Mouse (Mus musculus) kidney, embryonic 14.5 days (tissue): ENCODE results near the gene Nat8f5. TPM values are rescaled to one million over a fixed set of nuclear protein-coding genes. Genes with fewer than 3 reads are reported as not detected.
"Not testable (repeated sequence)": the region's sequence is repeated elsewhere in the genome, so short reads cannot be mapped to it uniquely, and the experiment has no call there.

Experiments
- ATAC-seq: fragments of 200-750 bp; cut with Nextera tagmentation; 2 replicates; pipeline ENCODE4 v1.8.0; 2017; ENCODE audit warnings: moderate number of reproducible peaks, mild to moderate bottlenecking, moderate TSS enrichment, moderate library complexity; ENCODE audit not compliant: low FRiP score, low TSS enrichment
- H3K27ac ChIP-seq: fragments of 300-500 bp; sonication (generic); 2 replicates; pipeline ENCODE4 v1.5.1; 2014; ENCODE audit warnings: low read depth, mild to moderate bottlenecking, low read length, moderate library complexity, mixed read lengths
- H3K27me3 ChIP-seq: fragments of 300-500 bp; sonication (generic); 2 replicates; pipeline ENCODE4 v1.6.1; 2014; ENCODE audit warnings: mild to moderate bottlenecking, low read length; ENCODE audit not compliant: control insufficient read depth, insufficient read depth
- H3K36me3 ChIP-seq: fragments of 300-500 bp; sonication (generic); 2 replicates; pipeline ENCODE4 v1.6.1; 2014; ENCODE audit warnings: low read length, mixed read lengths; ENCODE audit not compliant: control insufficient read depth, insufficient read depth
- H3K4me1 ChIP-seq: fragments of 300-500 bp; sonication (generic); 2 replicates; pipeline ENCODE4 v1.6.1; 2014; ENCODE audit warnings: low read length, mixed read lengths; ENCODE audit not compliant: control insufficient read depth, insufficient read depth
- H3K4me2 ChIP-seq: fragments of 300-500 bp; sonication (generic); replicated peaks from 2 replicates; pipeline ENCODE4 v1.6.1; 2014; ENCODE audit warnings: low read depth, mild to moderate bottlenecking, low read length
- H3K4me3 ChIP-seq: fragments of 300-500 bp; sonication (generic); 2 replicates; pipeline ENCODE4 v1.5.1; 2014; ENCODE audit warnings: mild to moderate bottlenecking, low read length
- H3K9ac ChIP-seq: fragments of 300-500 bp; sonication (generic); 2 replicates; pipeline ENCODE4 v1.6.1; 2014; ENCODE audit warnings: low read depth, mild to moderate bottlenecking, low read length, moderate library complexity
- H3K9me3 ChIP-seq: fragments of 300-500 bp; sonication (generic); 2 replicates; pipeline ENCODE4 v1.6.1; 2016; ENCODE audit warnings: low read length; ENCODE audit not compliant: control insufficient read depth
- WGBS: fragments of 180-500 bp; shearing (Covaris S2); extraction: QIAGEN DNeasy Blood & Tissue Kit; methylation state at CpG from one replicate; pipeline ENCODE4 v1.1.7; 2014; 5-methylcytosine and 5-hydroxymethylcytosine counted together
- polyA plus RNA-seq: library from polyadenylated mRNA; unstranded; fragments of >200 nt; fragmentation: Nextera tagmentation; extraction: Ambion mirVana; gene quantifications from 2 replicates; pipeline ENCODE4 v1.2.1, GENCODE M21; 2014

Gene Nat8f5
- polyA plus RNA-seq: not detected in 2 replicates

DNA sequence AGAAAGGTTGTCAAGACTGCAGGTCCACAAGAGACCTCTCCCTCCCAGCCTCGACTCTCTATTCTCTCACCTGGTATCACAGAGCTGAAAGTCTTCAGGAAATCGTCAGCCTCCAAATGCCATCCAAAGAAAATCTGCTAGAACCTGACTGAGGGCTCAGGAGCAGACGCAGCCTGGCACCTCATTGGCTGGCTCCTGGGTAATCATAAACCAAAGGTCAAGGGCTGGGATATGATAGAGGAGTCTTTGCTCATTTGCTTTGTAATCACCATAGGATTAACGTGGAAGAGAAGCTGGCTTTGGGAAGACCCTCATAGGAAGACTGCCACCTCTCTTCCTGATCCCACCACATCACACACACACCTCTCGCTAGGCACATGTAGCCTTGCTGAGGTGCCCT is at the start of gene Nat8f5, which contains the start of gene Nat8f6:
Nat8f5 (minus strand) TSS at position 136 of the 400 bp plus-strand sequence.
Nat8f6 (minus strand) TSS at position 118 of the 400 bp plus-strand sequence.
- H3K27me3 ChIP-seq: no peaks in the 10 kb centered on the region
- no peak within 1 kb of the TSS for H3K9ac ChIP-seq
- 89% methylated on average over 5 of the region's 5 CpGs for WGBS
- H3K27ac ChIP-seq: no peak within 1 kb of the TSS
- H3K4me1 ChIP-seq: no peaks in the 10 kb centered on the region
- no peaks in the 10 kb centered on the region for H3K9me3 ChIP-seq
- ATAC-seq: no peak
- no peak within 1 kb of the TSS for H3K4me2 ChIP-seq
- no peak within 1 kb of the TSS for H3K4me3 ChIP-seq
- H3K36me3 ChIP-seq: no peaks in the 10 kb centered on the region

DNA sequence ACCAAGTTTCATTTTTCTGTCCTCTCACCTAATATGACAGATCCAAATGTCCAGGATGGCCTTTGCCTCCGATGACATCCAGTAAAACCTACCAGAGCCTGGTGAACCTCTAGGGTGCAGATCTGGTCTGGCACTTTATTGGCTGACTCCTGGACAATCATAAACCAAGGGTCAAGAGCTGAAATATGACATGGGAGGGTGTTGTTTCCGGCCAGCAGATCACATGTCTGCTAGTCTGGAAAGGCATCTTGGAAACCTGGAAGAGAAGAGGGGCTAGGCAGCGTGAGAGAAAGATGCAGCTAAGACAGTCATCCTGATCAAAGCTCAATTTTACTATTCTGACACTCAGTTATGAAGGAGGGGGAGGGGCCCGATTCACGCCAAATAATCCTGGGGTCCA is 48.2 kb upstream of the Nat8f5 start, which contains the start of gene Nat8f2:
Nat8f2 (minus strand) TSS at position 153 of the 400 bp plus-strand sequence.
- not testable (repeated sequence) for H3K4me3 ChIP-seq, H3K36me3 ChIP-seq, H3K9ac ChIP-seq, H3K4me2 ChIP-seq, H3K27me3 ChIP-seq, H3K9me3 ChIP-seq, ATAC-seq, H3K4me1 ChIP-seq, H3K27ac ChIP-seq
- WGBS: 58% methylated on average over 5 of the region's 5 CpGs

DNA sequence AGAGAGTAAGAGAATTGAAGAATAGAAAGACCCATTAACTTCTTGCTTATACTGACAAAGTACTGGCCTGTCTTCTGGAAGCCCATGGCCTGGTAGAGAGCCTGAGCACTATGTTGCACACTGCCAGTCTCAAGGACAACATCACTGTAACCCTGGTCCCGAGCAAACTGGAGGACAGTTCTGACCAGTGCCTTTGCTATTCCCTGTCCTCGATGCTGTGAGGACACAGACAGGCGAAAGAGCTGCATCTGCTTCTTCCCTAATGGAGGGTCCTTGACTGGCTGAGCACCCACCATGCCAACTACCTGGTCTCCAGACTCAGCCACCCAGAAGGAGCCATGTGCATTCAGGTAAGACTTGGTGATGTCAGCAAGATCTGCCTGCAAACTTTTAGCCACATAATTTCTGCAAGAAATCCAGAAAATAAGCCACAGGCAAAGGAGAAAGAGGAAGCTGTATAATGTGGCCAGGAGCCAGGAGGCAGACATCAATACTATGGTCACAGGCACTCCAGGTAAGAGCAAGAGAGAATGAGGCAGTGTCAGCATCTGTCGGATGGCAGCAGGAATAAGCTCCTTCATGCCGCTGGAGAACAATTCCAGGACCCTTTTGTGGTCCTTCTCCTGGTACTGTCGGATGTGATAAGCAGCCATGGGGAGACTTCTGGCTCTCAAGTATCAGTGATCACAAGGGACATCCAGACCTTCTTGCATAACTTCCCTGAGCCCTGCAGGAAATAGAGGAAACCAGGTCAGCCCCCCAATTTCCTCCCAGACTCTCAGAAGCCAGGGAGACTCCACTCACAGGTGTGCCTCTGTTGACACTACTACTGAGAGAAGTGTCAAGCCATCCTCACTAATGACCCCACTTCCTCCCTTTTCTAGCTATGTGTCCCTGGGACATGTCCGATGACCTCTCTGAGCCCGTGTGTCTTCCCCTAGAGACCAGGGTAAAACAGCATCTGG is 47.2 kb upstream of the Nat8f5 start:
- Histone ChIP-seq H3K27ac (no peak overlapping the region), H3K4me1 (no peaks in the 10 kb centered on the region), H3K4me2 (no peak overlapping the region), H3K9ac (no peak overlapping the region), H3K36me3 (no peaks in the 10 kb centered on the region), H3K4me3 (no peak overlapping the region), H3K27me3 (no peaks in the 10 kb centered on the region), H3K9me3 (no peaks in the 10 kb centered on the region)
- 59% methylated on average over 8 of the region's 8 CpGs for WGBS
- ATAC-seq: no peak; the same call in 1 of the 2 replicates

DNA sequence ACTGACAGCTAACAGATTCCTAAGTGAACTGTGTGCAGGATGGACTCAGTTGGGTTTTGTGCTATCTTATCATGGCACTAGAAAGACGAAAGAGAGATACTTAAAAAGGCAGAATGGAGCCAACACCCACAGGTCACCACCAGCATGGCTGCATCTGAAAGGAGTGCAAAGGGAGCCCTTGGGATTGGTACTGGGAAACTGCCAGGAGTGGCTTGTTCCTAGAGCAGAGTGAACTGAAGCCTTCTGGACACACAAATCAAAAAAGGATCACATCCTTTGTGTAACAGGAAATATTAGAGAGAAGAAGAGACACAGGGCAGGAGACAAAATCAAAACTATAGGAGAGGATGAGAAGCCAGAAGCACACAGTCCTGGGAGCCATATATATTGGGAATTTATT is 46.2 kb upstream of the Nat8f5 start:
- H3K27ac ChIP-seq, H3K4me2 ChIP-seq, H3K9ac ChIP-seq, H3K27me3 ChIP-seq, H3K36me3 ChIP-seq, H3K9me3 ChIP-seq, H3K4me1 ChIP-seq, ATAC-seq, H3K4me3 ChIP-seq: not testable (repeated sequence)
- 54% methylated on average over 1 of the region's 1 CpGs for WGBS

DNA sequence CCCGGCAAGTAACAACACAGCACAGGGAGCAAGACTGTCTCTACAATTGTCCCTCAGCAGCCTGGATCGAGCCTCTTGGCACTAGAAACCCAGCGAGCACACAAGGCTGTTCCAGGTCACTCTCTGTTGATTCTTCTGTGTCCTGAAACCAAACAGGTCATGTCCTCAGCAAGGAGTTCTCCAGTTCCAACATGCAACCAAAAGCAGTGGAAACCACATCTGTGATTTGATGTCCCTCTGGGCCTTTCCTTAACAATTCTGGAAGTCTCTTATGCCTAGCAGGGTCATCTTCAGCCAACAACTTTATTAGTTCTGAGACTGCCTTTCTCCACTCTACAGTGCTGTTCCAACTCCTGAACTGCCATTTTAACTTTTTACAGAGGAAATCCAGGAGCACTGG is 45.4 kb upstream of the Nat8f5 start:
- H3K9ac ChIP-seq, H3K36me3 ChIP-seq, ATAC-seq, H3K27ac ChIP-seq, H3K27me3 ChIP-seq, H3K4me3 ChIP-seq, H3K9me3 ChIP-seq, H3K4me1 ChIP-seq, H3K4me2 ChIP-seq: not testable (repeated sequence)
- 85% methylated on average over 3 of the region's 3 CpGs for WGBS

DNA sequence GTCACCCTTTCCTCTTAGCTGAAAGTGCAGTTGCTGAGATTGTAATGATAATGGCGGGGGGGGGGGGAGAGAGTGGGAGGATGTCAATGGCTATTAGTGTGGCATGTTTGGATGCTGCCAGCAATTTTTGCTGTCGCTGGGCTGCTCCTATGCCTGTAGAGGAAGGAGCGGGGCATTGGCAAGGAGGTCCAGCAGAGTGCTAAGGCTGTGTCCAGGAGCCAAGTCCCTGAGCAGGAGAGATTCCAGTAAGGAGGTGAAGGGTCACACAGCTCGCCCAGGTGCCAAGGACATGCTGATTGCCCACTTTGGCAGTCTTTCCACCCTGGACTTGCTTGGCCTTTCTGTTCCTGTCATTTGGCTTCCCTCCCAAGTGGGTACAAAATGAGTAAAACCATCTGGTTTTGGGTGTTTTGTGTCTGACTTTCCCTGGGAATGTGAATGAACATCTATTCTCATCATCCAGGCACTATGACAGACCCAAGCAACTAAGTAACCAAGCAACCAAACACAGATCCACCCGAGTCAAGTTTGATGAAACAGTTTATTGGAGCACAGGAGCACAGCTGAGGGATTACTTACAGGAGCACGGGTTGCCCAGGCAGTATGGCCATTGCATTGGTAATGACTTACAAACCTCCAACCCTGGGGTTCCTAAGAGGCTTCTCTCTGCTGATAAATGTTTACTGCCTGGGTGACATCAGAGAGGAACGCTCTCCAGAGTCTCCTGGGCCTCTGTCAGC is 44.3 kb upstream of the Nat8f5 start:
- 73% methylated on average over 5 of the region's 7 CpGs for WGBS
- not testable (repeated sequence) for H3K9me3 ChIP-seq, H3K4me3 ChIP-seq, H3K27me3 ChIP-seq, H3K27ac ChIP-seq, ATAC-seq, H3K4me2 ChIP-seq, H3K36me3 ChIP-seq, H3K4me1 ChIP-seq, H3K9ac ChIP-seq

DNA sequence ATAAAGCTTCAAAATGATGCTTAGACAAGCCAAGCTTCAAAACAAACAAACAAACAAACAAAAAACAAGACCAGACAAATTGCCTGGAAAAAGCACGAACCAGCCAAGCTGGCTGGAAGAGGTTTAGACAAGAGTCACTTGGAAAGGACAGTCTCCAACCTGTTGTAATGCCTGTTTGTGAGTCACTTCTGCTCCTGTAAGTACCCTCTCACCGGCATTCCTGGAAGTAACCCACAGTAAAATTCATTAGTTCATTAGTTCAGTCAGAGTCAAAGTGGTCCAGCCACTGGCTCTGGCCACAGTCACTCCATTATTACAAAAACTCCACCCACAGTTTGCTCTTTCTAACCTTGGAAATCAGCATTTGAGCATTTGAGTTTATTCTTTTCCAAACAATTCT is 43.1 kb upstream of the Nat8f5 start:
- H3K27ac ChIP-seq: no peak overlapping the region
- ATAC-seq: no peak
- H3K4me1 ChIP-seq: no peaks in the 10 kb centered on the region
- no peak overlapping the region for H3K9ac ChIP-seq
- no peak overlapping the region for H3K4me2 ChIP-seq
- H3K27me3 ChIP-seq: no peaks in the 10 kb centered on the region
- no peak overlapping the region for H3K4me3 ChIP-seq
- H3K36me3 ChIP-seq: no peaks in the 10 kb centered on the region
- WGBS: 90% methylated on average over 2 of the region's 2 CpGs
- no peaks in the 10 kb centered on the region for H3K9me3 ChIP-seq

DNA sequence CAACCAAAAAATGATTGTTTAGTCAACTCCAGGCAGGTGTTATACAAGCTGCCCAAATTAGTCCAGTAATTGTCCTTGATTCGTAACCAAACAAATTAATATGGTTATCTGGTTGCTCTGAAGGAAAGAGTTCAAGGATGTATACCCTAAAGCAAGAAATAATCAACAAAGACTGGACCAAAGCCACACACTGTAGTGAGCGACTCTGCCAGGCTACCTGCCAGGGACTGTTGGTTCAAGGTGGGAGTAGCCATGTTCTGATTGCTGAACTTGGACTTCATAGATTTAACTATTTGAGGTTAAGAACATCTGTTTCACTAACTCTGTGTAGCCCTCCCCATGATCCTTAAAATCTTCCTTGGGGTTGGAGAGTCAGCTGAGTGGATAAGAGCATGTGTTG is 42.4 kb upstream of the Nat8f5 start:
- H3K9me3 ChIP-seq: no peaks in the 10 kb centered on the region
- no peak overlapping the region for H3K27ac ChIP-seq
- 88% methylated on average over 2 of the region's 2 CpGs for WGBS
- no peak overlapping the region for H3K9ac ChIP-seq
- H3K36me3 ChIP-seq: no peaks in the 10 kb centered on the region
- no peak for ATAC-seq
- no peak overlapping the region for H3K4me3 ChIP-seq
- no peaks in the 10 kb centered on the region for H3K27me3 ChIP-seq
- no peak overlapping the region for H3K4me2 ChIP-seq
- H3K4me1 ChIP-seq: no peaks in the 10 kb centered on the region

DNA sequence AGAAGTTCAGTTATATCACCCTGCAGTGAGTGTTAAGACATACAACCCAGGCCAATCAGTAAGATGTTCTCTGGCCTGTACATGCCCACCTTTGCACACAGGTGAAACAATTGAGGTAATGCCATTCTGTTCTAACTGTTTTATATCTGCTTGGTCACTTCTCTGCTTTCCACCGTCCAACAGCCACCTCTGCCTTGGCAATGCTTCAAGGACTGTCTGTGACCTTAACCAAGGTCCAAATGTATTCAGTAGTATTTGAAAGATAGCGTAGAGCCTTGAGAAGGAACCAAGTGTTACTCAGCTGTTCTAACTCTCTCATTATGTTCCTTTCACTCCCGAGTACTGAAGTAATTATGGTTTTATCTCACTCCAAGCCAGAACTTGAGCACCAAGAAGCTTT is 41.8 kb upstream of the Nat8f5 start:
- ATAC-seq: no peak

More for the DNA sequence above, 41.8 kb upstream of the Nat8f5 start:
- no peaks in the 10 kb centered on the region for H3K9me3 ChIP-seq
- no peak overlapping the region for H3K9ac ChIP-seq
- H3K4me2 ChIP-seq: no peak overlapping the region
- H3K4me1 ChIP-seq: no peaks in the 10 kb centered on the region
- 84% methylated on average over 3 of the region's 3 CpGs for WGBS
- no peaks in the 10 kb centered on the region for H3K27me3 ChIP-seq
- no peak overlapping the region for H3K4me3 ChIP-seq
- no peak overlapping the region for H3K27ac ChIP-seq
- H3K36me3 ChIP-seq: no peaks in the 10 kb centered on the region
